Mouse (Mus musculus) CD4-positive, CD25-positive, alpha-beta regulatory T cell, adult 4 months (primary cell): Measurements from ENCODE around the gene Adamts9. TPM values are rescaled to one million over a fixed set of nuclear protein-coding genes. Genes with fewer than 3 reads are reported as not detected.

Experiments used
- ATAC-seq: one replicate; pipeline ENCODE4 v1.8.0; 2017
- polyA plus RNA-seq, 2 experiments: library from polyadenylated mRNA; unstranded; fragments of 100-300 nt; shearing (Covaris generic); gene quantifications; one replicate each; pipeline ENCODE4 v1.2.1; 2017

Gene Adamts9
- polyA plus RNA-seq = under 1 TPM in 1 of 2 experiments, not detected in 1; 0.09 TPM

DNA sequence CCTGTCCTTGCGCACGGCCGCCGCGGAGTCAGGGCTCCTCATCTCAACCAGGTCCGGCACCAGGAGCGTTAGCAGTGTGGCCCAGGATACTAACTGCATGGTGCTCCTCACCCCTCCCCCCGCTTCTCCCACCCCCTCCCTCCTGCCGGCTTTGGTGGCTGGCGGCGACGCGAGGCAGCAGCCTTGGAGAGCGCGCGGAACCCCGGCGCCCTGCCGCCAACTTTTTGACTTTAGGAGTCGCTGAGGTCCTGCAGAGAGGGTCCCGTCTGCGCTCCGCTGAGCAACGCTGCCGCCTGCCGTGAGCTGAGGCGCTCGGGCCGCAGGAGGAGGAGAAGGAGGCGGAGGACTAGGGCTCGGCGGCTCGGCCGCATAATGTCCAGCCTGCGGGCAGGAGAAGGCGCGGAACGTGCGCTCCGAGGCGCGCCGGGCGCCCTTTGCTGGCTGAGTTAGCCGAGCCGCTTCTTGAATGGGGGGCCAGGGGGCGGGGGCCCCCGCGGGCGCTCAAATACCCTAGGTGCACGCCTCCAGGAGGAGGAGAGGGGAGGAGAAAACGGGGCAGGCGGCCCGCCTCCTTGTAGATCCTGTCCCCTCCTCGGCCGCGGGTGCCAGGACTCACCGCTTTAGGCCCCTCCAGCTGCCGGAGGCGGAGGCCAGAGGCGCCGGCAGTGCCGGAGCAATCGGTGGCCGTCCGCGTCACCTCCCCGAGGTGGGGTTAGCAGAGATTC lies at the start of gene Adamts9:
Gene Adamts9 (minus strand): TSS at position 436 of the 725 bp plus-strand sequence.
- no peak for ATAC-seq

DNA sequence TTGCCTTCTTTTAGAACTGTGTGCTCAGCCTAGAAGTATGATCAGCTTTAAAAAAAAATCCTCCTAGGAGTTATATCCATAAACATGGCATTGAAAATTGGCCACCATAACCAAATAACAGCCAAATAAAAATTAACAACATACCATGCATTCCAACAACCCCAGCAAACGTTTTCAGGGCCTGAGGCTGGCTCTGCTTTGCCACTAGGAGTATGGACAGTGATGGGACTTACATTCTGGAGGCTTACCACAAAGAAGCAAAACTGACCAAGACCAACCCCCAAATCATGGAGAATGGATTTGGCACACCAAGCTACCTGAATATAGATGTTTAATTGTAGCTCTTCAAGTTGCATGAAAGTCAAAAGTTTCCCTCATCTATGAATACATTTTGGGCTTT lies 48.3 kb upstream of the Adamts9 start:
- ATAC-seq = no peak

DNA sequence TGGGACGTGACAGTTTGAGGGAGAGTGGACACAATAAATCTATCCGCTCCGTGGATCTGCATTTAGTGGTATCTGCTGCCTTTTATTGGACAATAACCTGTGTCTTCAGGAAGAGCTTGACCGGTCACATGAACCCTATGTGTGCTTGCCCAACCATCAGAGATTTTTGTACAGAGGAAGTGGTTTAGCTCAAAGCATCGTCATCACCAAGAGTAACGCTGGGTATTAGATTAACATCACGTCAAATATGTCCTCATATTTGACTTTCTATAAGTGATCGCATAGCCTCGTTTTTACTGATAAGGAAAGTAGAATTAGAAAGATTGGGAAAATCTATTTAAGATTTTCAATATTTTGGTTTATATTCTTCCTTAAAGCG lies 45.3 kb upstream of the Adamts9 start:
- ATAC-seq = no peak

DNA sequence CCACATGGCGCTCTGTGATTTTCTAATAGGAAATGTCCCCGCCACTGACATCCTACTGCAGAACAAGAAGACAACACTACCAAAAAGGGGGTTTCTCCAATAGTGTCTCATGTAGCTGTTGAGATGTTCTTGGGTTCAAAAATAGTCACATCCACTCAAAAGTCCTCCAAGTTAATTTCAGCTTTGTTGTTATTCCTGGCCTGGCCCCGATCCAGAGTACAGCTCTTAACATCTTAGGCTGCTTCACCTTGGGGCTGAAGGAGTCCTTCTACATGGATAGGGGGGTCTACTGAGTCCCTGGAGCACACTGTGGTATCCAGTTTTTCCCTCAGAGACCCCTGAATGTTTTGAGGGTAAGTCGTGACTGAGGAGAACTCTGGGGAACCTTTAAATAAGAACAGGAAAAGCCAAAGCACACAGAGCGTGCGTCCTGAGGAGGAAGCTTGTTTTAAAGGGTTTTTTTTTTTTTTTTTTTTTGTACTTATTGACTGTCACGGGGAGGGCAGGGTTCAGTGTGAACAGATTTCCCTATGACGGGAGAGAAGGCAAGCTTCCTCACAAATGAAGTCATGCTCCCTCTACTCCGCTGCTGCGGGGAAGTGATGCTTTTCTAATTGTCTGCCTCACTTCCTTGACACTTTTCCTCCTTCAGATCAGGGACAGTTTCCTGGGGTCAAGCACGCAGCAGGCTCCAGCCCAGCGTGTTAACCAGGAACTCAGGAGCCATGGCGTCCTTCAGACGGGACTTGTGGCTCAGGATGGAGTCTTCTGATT lies 44.7 kb upstream of the Adamts9 start:
- ATAC-seq = no peak

DNA sequence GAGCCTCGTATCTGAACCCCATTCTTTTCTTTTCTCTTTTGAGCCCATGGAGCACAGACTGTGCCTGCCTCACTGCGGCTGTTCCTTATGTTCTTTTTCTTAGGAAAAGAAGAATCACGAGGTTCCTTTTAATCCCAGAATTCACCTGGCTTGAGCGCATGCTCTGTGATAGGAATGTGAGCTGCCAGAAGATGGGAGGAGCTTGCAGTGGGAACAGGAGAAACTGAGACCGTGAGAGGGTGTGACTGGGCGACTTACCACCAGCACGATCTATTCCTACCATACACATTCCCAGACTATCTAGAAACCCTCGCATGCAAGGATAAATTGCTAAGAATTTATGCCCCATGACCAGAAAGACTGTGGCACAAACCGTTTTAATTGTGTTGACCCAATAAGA lies 44.1 kb upstream of the Adamts9 start:
- no peak for ATAC-seq

DNA sequence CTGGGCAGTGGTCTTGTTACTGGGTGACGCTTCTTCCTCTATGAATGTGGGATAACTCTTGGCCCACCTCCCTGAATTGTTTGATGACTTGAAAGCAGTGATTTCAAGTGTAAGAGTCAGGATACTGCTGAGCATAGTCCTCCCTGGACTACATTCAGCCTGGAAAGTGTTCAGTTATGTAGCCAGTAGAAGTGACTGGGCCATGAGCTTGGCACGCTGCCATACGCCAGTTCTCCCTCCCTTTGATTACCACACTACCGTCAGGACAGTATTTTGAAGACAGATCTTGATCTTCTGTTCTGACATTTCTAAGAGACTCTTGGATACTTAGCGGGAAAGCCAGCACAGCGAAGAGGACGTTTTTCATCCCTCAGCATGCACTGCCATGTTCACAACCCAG lies 40.1 kb upstream of the Adamts9 start:
- ATAC-seq = no peak

DNA sequence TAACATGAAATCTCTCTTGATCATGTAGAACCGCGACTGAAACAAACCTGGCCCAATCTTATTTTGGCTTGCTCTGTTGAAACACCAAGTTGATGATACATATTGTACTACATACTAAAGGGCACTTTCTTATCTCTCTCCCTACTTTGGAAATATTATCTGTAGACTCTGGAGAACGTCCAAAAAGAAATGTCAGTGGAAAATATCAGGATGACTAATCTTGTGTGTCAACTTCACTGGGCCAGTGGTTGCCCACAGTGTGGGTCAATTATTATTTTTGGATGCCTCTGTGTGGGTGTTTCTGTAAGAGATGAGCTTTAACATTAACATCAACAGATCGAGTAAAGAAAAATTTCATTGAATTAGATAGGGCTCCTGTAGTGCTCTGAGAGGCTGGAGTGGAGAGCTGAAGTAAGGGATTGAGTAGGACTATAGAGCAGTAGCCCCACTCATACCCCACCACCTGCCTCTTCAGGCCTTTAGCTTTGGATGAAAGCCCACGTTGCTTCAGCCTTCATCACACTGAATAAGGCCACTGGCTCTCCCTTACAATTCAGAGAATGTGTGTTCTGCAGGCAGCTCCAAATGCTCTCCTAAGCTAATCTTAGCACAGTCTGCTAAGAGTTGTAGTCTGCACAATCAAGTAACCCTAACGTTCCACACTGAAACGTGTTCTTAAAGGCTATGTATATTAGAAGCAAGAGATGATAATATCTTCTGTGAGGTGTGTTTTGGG lies 38.3 kb upstream of the Adamts9 start:
- ATAC-seq = no peak

DNA sequence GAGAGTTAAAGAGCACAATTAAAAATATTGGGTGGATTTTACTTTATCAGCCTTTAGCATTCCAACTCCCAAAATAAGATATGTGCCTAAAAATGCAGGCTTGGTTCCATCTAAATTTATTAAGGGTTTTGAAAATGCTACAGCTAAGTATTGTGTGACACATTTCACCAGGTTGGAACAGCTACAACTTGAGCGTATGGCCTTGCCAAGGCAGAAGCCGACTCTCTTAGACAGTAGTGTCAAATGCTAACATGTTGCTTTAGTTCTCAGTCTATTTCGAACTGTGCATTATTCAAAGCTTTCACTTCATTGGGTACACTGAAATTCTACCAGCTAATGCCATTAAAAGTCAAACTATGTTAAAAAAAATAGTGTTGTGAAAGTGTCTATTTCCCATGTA lies 30.0 kb upstream of the Adamts9 start:
- no peak for ATAC-seq

DNA sequence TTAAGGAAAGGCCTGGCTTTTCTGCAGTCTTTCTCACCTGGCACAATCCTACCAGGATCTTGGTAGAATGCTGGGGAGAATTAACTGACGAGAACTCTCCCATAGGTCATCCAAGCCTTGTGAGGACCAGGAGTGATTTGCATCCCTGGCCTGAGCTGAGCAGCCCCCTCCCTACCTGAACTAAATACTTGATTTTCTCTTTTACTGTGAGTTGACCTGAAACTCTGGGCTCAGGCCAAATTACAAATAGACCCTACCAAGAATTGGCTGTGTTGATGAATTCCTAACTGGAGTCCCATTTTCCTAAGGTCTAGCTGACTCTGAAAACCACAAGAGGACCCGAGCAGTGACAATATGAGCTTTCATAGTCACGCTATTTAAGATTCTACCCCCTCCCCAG lies 25.4 kb upstream of the Adamts9 start:
- no peak for ATAC-seq

DNA sequence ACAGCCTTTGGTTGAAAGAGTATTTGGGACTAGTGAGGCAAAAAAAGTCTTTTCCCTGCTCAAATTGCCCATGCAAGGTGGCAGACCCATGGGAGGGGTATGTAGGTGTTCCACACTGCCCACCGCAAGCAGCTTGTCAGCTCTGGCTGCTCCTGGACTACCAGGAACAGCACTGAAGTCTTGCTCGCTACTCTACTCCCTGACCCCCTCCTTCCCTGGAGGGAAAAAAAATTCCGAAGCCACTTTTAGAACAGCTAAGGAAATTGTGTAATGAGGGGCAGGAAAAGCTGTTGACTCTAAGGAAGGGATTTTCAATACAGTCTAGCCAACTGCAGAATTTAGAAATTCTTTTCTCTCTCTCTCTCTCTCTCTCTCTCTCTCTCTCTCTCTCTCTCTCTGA lies 24.9 kb upstream of the Adamts9 start:
- ATAC-seq = no peak

DNA sequence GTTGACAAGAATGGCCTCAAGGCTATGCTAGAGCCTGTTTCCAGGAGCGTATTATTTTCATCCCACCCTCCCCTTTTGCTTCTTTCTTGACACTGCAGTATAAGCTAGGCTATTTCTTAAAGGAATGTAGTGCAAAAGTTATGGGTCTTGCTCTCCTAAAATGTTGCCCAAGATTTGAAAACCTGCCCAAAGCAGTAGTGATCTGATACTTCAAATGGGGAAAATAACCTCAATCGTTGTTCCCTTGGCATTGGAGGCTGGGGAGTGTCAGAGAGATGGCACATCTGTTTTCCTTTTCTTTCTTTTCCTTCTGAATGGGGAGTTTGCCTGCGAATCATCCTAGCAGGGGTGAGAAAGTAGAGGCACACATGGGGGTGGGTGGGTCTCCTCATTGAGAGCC lies 19.7 kb upstream of the Adamts9 start:
- no peak for ATAC-seq

DNA sequence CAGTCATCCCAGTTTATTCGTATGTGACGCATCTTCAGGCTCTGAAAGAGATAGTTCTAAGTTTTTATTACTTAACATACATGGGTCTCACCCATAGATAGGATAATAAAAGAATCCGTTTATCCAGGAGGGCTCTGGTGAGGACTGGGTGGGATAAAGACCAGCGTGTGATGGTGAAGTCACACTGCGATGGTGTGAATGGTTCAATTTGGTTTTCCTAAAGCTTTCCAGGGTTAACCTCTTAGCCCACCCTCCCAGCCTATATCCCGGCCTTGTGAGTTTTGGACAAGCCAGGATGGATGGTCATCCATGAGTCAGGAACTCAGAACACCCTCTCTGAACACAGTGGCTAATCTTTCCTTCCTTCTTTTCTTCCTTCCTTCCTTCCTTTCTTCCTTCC lies 17.7 kb upstream of the Adamts9 start:
- ATAC-seq = no peak

DNA sequence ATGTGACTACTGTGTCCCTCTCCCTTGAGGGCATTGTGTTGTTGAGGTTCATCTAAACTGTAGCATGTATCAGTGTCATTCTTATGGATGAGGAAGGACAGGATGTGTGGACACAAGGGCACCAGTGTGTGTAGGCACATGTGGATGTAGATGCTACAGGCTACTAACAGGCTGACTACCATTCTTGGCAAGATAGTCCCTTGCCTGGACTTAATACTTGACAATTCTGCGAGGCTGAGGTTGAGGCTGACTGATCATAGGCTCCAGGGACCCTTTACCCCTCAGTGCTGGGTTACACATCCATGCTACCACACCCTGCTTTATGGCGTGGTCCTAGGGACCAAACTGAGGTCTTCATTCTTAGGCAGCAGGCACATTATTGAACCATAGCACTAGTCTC lies 16.1 kb upstream of the Adamts9 start:
- ATAC-seq = no peak

DNA sequence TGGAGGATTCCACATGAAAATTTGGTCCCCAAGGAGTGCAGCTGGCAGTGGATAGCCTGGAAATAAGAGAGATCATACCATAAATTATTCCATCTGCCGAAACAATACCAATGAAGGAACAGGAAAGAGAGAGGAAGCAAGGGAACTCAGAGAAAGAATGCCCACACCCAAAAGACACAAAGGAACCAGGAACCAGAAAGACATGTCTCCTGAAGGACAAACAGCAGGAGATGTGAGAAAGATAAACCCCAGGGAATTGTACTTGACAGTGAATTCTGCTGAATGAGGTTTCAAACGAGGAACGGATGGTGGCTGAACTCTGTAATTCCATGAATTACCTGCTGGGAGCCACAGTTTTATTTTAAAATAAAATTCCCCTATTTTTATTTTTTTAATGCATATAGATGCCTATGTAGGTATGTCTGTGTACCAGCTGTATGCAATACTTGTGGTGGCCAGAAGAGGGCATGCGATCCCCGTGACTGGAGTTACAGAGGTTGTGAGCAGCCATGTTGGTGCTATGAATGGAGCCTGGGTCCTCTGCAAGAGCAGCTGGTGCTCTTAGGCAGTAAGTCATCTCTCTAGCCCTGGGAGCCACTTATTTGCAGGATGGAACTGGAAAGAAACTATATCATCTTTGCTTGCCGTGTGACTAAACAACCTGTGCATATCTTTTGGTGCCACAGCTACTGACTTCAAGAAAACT lies 4.2 kb upstream of the Adamts9 start:
- no peak for ATAC-seq

DNA sequence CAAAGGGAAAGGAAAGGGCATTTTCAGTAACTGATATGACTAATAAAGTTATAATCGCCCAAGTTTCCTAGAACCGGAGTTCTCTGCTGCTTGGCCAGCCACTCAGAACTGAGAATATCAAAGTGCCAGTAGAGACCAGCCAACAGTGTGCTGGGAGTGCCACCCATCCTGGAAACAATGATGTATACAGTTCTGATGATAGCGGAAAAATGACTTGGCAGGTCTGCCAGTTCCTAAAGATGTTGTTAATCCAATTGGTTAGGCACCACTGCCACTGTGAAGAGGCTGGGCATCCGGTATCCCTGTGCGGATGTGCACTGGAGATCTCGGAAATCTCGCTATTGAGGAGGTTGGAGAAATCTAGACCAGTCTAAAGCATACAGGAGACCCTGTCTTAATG lies 1.4 kb upstream of the Adamts9 start:
- ATAC-seq = no peak

DNA sequence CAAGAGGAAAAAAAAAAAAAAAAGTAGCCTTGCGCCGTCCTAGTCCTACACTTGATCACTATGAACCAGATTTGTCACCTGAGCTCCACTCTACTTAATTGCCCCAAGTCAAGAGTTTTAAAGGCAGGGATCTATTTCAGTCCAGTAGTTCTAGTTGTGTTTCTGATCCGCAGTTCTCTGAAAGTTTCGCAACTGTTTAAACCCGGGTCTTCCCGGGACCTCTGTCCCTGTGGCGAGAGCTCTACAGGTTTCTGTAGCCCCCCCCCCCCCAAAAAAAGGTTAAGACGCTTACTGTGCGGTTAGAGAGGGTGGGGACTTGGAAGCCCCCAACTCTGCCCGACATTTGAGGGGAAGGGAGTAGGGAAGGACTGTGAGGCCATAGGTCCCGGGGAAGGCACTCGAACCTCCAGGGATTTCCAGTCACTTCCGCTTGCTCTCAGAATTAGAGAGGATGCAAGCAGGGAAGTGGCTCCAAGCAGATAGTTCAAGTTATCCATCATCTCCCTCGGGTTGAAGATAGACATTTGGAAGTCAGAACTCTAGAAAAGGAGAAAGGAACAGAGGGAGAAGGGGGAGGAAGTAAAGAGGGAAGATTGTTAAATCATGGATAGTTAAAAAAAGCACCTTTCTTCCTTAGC lies 875 bp upstream of the Adamts9 start:
- no peak for ATAC-seq

DNA sequence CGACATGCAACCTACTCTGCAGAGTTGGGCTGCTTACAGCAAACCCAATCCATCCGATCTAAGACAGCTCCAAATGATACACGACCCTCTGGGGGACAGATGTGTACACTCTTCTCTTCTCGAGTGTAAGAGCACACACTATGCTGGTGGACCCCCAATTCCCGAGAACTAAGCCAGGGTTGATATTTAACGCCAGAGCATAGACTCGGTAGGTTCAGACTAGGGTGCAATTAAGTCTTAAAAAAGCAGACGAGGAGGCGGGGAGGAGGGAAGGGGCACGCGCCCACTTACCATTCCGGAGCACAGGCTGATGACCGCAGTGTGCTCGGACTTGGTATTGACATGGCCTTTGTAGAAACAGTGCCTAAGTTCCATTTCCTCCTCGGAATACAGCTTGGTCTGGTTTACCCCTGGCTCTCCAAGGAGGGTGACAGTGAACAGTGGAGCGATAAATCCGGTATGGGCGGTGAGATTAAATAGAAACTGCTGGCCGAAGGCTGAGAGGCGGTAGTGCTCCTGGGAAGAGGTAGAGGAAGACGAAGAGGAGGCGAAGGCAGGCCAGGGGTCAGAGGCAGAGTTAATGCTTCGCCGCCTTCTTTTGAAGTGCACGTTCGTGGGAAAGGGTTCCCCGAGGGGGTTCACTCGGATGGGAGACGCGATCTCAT lies 1.4 kb downstream of the Adamts9 start:
- ATAC-seq = no peak

DNA sequence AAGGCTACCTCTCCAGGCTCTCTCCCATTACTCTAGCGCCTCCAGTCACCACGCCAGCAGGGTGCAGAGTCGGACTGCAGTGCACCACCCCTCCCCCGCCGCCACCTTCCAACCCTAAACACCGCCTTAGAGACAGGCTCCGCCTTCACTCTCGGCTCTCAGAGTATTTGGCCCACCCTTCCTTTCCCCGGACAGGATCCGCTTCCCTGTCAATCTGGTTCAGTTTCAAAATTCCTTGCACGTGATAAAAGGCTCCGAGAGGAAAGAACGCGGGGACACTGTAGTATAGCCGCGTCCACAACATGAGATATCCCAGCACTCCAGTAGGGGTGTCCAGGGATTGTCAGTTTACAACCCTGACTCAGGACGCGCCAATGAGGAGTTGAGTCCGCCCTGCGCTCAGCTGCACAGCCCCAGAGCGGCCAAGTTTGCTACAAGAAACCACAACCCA lies 2.0 kb downstream of the Adamts9 start:
- ATAC-seq = no peak

DNA sequence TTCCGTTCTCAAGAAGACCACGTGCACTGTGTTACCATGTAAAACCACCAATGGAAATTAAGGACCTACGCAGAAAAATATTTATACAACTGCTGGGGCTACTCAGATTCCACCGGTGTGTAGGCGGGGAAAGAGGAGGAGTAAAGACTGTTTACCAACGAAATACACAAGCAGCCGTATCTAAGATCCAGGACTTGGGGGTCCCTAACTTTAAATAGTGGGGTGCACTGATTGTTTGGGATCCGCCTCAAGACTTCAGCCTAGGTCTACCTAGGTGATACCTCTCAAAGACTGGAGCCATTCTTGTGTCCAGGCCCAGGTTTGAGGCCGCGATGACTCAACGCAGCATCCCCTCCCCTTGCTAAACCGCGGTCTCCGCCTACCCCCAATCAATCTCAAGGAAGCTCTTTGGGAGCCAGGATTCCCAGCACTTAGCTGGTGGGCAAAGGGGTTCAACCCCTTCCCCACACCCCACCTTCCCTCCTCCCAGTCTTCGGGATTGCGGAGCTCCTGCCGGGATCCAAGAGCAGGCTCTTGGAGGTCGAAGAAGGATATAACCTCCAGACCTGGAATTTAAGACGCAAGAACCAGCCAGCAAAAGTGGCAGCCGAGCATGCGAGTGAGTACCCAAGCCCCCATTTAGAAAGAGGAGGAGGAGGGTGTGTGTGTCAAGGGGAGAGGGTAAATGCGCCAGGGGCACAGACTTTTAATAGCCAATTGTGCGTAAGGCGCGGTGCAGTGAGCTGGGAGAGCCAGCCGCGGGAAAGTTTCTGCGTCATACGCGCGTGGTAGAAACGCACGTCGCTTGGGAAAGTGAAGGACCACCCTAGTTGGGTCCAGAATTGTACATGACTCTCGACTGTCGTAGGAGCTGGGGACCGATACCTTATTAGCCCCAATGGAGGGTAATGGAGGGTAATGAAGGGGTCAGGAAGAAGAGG lies 2.8 kb downstream of the Adamts9 start:
- no peak for ATAC-seq

DNA sequence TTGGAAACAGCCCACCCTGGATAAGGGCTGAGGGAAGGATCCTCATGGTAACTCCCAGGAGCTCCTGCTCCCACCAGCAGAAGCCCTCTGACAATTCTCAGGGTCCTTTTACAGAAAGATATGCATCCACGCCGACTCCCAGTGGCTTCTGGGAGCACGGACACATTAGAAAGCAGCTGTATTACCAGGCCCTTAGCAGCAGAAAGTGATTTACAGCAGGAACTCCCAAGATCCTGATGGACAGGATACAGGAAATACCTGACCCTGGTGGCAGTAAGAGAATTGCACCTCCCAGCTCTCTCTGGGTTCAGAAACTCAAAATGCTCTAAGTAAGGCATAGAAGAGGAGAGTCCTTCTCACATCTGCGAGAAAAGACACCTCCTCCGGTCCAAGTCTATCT lies 15.0 kb downstream of the Adamts9 start:
- ATAC-seq = no peak

DNA sequence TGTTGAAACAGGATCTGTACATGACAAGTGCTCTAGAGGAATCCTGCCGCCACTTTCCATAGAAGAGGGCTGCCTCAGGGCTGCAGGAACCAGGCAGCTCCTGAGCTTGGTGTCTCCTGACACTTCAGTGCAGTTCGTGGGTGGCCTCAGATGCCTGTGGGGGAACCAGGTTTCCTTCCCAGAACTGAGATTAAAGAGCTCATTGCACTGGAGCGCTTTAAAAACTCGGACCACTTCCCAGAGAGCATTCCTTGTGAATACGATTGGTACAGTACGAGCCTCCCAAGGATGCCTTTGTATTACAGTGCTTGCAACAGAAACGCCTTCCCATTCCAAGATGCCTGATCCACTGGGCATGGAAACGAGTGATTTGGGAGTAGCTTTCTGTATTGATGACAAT lies 18.8 kb downstream of the Adamts9 start:
- ATAC-seq = no peak
